Mouse (Mus musculus) bone marrow, adult 2 months (tissue): ENCODE results near the gene Slc16a12.

Experiments
- CTCF ChIP-seq: fragments of 200-500 bp; IDR thresholded peaks from 2 replicates; pipeline ENCODE4 v1.5.1; 2011; ENCODE audit warnings: low read length, control low read depth; ENCODE audit not compliant: control insufficient read depth, insufficient read depth
- POLR2A ChIP-seq: fragments of 200-500 bp; IDR thresholded peaks from 2 replicates; pipeline ENCODE4 v1.6.1; 2011; ENCODE audit warnings: low read depth, mild to moderate bottlenecking, control low read depth, low read length, borderline replicate concordance; ENCODE audit not compliant: control insufficient read depth

GRCm38 (mm10) chr19:34755680-34756079, 8.6 kb upstream of the Slc16a12 start:
- TF ChIP-seq POLR2A: no peak
- no peak for TF ChIP-seq CTCF
